Mouse (Mus musculus): ENCODE measurements at regions not wholly inside any gene's neighbourhood (a gene's known extent, or its start where the extent isn't known, plus 50 kb on each side); places are given as distances from the start of the nearest gene placed in this dataset.

- TF ChIP-seq POLR2AphosphoS2 (IDR thresholded peaks at IDR 0.05; ENCODE audit: insufficient read length, low read depth) (no peak), E2F4 (IDR thresholded peaks at IDR 0.05; ENCODE audit: insufficient read depth) (no peak), TCF3 (IDR thresholded peaks at IDR 0.05; ENCODE audit: insufficient read length, low read depth) (no peak), MYOD1 (IDR thresholded peaks at IDR 0.05; ENCODE audit: control insufficient read depth in 1 of 3, insufficient read length in 2 of 3, low read depth in 2 of 3) (no peak), POLR2A (IDR thresholded peaks at IDR 0.05; ENCODE audit: insufficient read length, low read depth) (no peak), USF1 (IDR thresholded peaks at IDR 0.05; ENCODE audit: low read depth) (no peak), MYOG (IDR thresholded peaks at IDR 0.05; ENCODE audit: control insufficient read depth in 1 of 3, insufficient read depth in 1 of 3, insufficient read length in 2 of 3, low read depth in 2 of 3) (no peak), TCF12 (IDR thresholded peaks at IDR 0.05; ENCODE audit: insufficient read depth, poor library complexity, severe bottlenecking) (no peak), CEBPB (IDR thresholded peaks at IDR 0.05; ENCODE audit: insufficient read depth, poor library complexity, severe bottlenecking) (no peak)
These were observed 132.3 kb upstream of the Fbxo11 start for GRCm38 (mm10) chr17:88197381-88197780.

All from myocyte (in vitro differentiated cells).